Mouse (Mus musculus) midbrain, embryonic 12.5 days (tissue): Measurements from ENCODE around the gene Med18. TPM values are rescaled to one million over a fixed set of nuclear protein-coding genes. Genes with fewer than 3 reads are reported as not detected.
A peak's percentile ranks its signal among the peaks of the same experiment; 100 is the strongest.
"Not testable (repeated sequence)": the region's sequence is repeated elsewhere in the genome, so short reads cannot be mapped to it uniquely, and the experiment has no call there.

Source experiments
- ATAC-seq: fragments of 200-750 bp; cut with Nextera tagmentation; 2 replicates; pipeline ENCODE4 v1.8.0; 2017; ENCODE audit warnings: low read depth, moderate TSS enrichment, moderate library complexity; ENCODE audit not compliant: low FRiP score
- H3K27ac ChIP-seq: fragments of 300-500 bp; sonication (generic); replicated peaks from 2 replicates; pipeline ENCODE4 v1.5.1; 2016; ENCODE audit warnings: mild to moderate bottlenecking
- H3K27me3 ChIP-seq: fragments of 300-500 bp; sonication (generic); 2 replicates; pipeline ENCODE4 v1.6.1; 2016; ENCODE audit warnings: mild to moderate bottlenecking
- H3K36me3 ChIP-seq: fragments of 300-500 bp; sonication (generic); 2 replicates; pipeline ENCODE4 v1.6.1; 2016
- H3K4me1 ChIP-seq: fragments of 300-500 bp; sonication (generic); 2 replicates; pipeline ENCODE4 v1.6.1; 2016
- H3K4me2 ChIP-seq: fragments of 300-500 bp; sonication (generic); replicated peaks from 2 replicates; pipeline ENCODE4 v1.6.1; 2016; ENCODE audit warnings: mild to moderate bottlenecking, moderate library complexity
- H3K4me3 ChIP-seq: fragments of 300-500 bp; sonication (generic); 2 replicates; pipeline ENCODE4 v1.5.1; 2016; ENCODE audit warnings: mild to moderate bottlenecking
- H3K9ac ChIP-seq: fragments of 300-500 bp; sonication (generic); replicated peaks from 2 replicates; pipeline ENCODE4 v1.6.1; 2016; ENCODE audit warnings: mild to moderate bottlenecking, moderate library complexity
- H3K9me3 ChIP-seq: fragments of 300-500 bp; sonication (generic); 2 replicates; pipeline ENCODE4 v1.6.1; 2016; ENCODE audit warnings: mild to moderate bottlenecking
- WGBS: fragments of 180-500 bp; shearing (Covaris S2); methylation state at CpG from one replicate; pipeline ENCODE4 v1.1.7; 2016; 5-methylcytosine and 5-hydroxymethylcytosine counted together
- polyA plus RNA-seq: library from polyadenylated mRNA; unstranded; fragments of >200 nt; fragmentation: Nextera tagmentation; extraction: Ambion mirVana; gene quantifications from 2 replicates; pipeline ENCODE4 v1.2.1, GENCODE M21; 2016

Gene Med18
- polyA plus RNA-seq, 1 experiment from 2014 or later = 22.2 TPM

GRCm38 (mm10) chr4:132492178-132493060 lies 28.7 kb upstream of the Med18 start:
- Histone ChIP-seq H3K4me1 (no peaks in the 10 kb centered on the region), H3K4me2 (no peak overlapping the region), H3K27me3 (no peaks in the 10 kb centered on the region), H3K27ac (0 out of 2 replicates have a peak overlapping the region, but pooled peaks have one; percentile 4), H3K36me3 (peaks cover 32% of the 10 kb centered on the region), H3K4me3 (no peak overlapping the region), H3K9ac (no peak overlapping the region), H3K9me3 (no peaks in the 10 kb centered on the region)
- WGBS = 79% methylated on average over 10 of the region's 10 CpGs
- ATAC-seq = no peak

- Histone ChIP-seq H3K9me3 (no peaks in the 10 kb centered on the region), H3K27me3 (no peaks in the 10 kb centered on the region), H3K9ac (no peak overlapping the region), H3K4me1 (no peaks in the 10 kb centered on the region), H3K27ac (no peak overlapping the region), H3K4me3 (no peak overlapping the region), H3K36me3 (peaks cover 26% of the 10 kb centered on the region), H3K4me2 (no peak overlapping the region)
- 90% methylated on average over 6 of the region's 6 CpGs for WGBS
- ATAC-seq = no peak
Measured at GRCm38 (mm10) chr4:132491748-132492147, 28.0 kb upstream of the Med18 start.

GRCm38 (mm10) chr4:132491057-132491456 lies 27.3 kb upstream of the Med18 start:
- H3K4me2 ChIP-seq = no peak overlapping the region
- no peak overlapping the region for H3K4me3 ChIP-seq
- H3K36me3 ChIP-seq = peaks cover 20% of the 10 kb centered on the region
- no peak for ATAC-seq
- H3K27me3 ChIP-seq = no peaks in the 10 kb centered on the region
- no peak overlapping the region for H3K9ac ChIP-seq
- H3K9me3 ChIP-seq = no peaks in the 10 kb centered on the region
- H3K27ac ChIP-seq = no peak overlapping the region
- 90% methylated on average over 8 of the region's 8 CpGs for WGBS
- H3K4me1 ChIP-seq = no peaks in the 10 kb centered on the region

GRCm38 (mm10) chr4:132490273-132491010 lies 26.7 kb upstream of the Med18 start:
- no peaks in the 10 kb centered on the region for H3K27me3 ChIP-seq
- no peak overlapping the region for H3K4me2 ChIP-seq
- H3K4me3 ChIP-seq = no peak overlapping the region
- 91% methylated on average over 15 of the region's 15 CpGs for WGBS
- H3K4me1 ChIP-seq = no peaks in the 10 kb centered on the region
- no peak overlapping the region for H3K27ac ChIP-seq
- H3K36me3 ChIP-seq = peaks cover 14% of the 10 kb centered on the region
- no peak overlapping the region for H3K9ac ChIP-seq
- ATAC-seq = no peak
- H3K9me3 ChIP-seq = no peaks in the 10 kb centered on the region

GRCm38 (mm10) chr4:132488976-132489375 lies 25.3 kb upstream of the Med18 start:
- 86% methylated on average over 6 of the region's 6 CpGs for WGBS

GRCm38 (mm10) chr4:132488521-132488920 lies 24.8 kb upstream of the Med18 start:
- Histone ChIP-seq H3K9me3 (no peaks in the 10 kb centered on the region), H3K4me1 (no peaks in the 10 kb centered on the region), H3K9ac (no peak overlapping the region), H3K27ac (no peak overlapping the region), H3K36me3 (peaks cover 8% of the 10 kb centered on the region), H3K4me2 (no peak overlapping the region), H3K27me3 (no peaks in the 10 kb centered on the region), H3K4me3 (no peak overlapping the region)
- WGBS = 86% methylated on average over 3 of the region's 3 CpGs
- ATAC-seq = no peak

More at GRCm38 (mm10) chr4:132488976-132489375, 25.3 kb upstream of the Med18 start:
- H3K9ac ChIP-seq = no peak overlapping the region
- H3K4me3 ChIP-seq = no peak overlapping the region
- H3K9me3 ChIP-seq = no peaks in the 10 kb centered on the region
- no peak for ATAC-seq
- H3K36me3 ChIP-seq = peaks cover 10% of the 10 kb centered on the region
- no peak overlapping the region for H3K27ac ChIP-seq
- H3K4me2 ChIP-seq = no peak overlapping the region
- no peaks in the 10 kb centered on the region for H3K27me3 ChIP-seq
- H3K4me1 ChIP-seq = no peaks in the 10 kb centered on the region

GRCm38 (mm10) chr4:132484820-132485219 lies 21.1 kb upstream of the Med18 start:
- no peak for ATAC-seq
- Histone ChIP-seq H3K36me3 (no peaks in the 10 kb centered on the region), H3K27me3 (no peaks in the 10 kb centered on the region), H3K4me3 (no peak overlapping the region), H3K27ac (no peak overlapping the region), H3K4me1 (no peaks in the 10 kb centered on the region), H3K4me2 (no peak overlapping the region), H3K9ac (no peak overlapping the region), H3K9me3 (no peaks in the 10 kb centered on the region)
- 75% methylated on average over 5 of the region's 5 CpGs for WGBS

GRCm38 (mm10) chr4:132484231-132484630 lies 20.5 kb upstream of the Med18 start:
- Histone ChIP-seq H3K9ac (no peak overlapping the region), H3K4me2 (no peak overlapping the region), H3K4me1 (no peaks in the 10 kb centered on the region), H3K27ac (no peak overlapping the region), H3K27me3 (no peaks in the 10 kb centered on the region), H3K36me3 (no peaks in the 10 kb centered on the region), H3K9me3 (no peaks in the 10 kb centered on the region), H3K4me3 (no peak overlapping the region)
- no peak for ATAC-seq
- WGBS = 87% methylated on average over 4 of the region's 4 CpGs

- Histone ChIP-seq H3K36me3 (no peaks in the 10 kb centered on the region), H3K4me1 (no peaks in the 10 kb centered on the region), H3K27me3 (no peaks in the 10 kb centered on the region), H3K9ac (no peak overlapping the region), H3K4me2 (no peak overlapping the region), H3K4me3 (no peak overlapping the region), H3K27ac (no peak overlapping the region), H3K9me3 (no peaks in the 10 kb centered on the region)
- 80% methylated on average over 13 of the region's 13 CpGs for WGBS
- ATAC-seq = no peak
Measured at GRCm38 (mm10) chr4:132482956-132483608, 19.4 kb upstream of the Med18 start.

GRCm38 (mm10) chr4:132482104-132482503 lies 18.4 kb upstream of the Med18 start:
- ATAC-seq, H3K9ac ChIP-seq: not testable (repeated sequence)
- WGBS = 70% methylated on average over 3 of the region's 3 CpGs

GRCm38 (mm10) chr4:132477833-132478232 lies 14.1 kb upstream of the Med18 start:
- H3K27me3 ChIP-seq = no peaks in the 10 kb centered on the region
- no peaks in the 10 kb centered on the region for H3K36me3 ChIP-seq
- no peaks in the 10 kb centered on the region for H3K9me3 ChIP-seq
- H3K27ac ChIP-seq = no peak overlapping the region
- no peak overlapping the region for H3K4me3 ChIP-seq
- no peak overlapping the region for H3K9ac ChIP-seq
- WGBS = 95% methylated on average over 8 of the region's 8 CpGs
- no peak for ATAC-seq
- no peak overlapping the region for H3K4me2 ChIP-seq
- no peaks in the 10 kb centered on the region for H3K4me1 ChIP-seq

More at GRCm38 (mm10) chr4:132482104-132482503, 18.4 kb upstream of the Med18 start:
- not testable (repeated sequence) for H3K9me3 ChIP-seq, H3K36me3 ChIP-seq, H3K4me3 ChIP-seq, H3K4me2 ChIP-seq, H3K27me3 ChIP-seq, H3K27ac ChIP-seq, H3K4me1 ChIP-seq
